Mouse (Mus musculus): ENCODE data around the gene Dnah8. TPM values are rescaled to one million over a fixed set of nuclear protein-coding genes. Genes with fewer than 3 reads are reported as not detected.

The Dnah8 gene
- total RNA-seq (2014; fragmentation: Nextera tagmentation) (49.4 and 90.6 TPM in 2 replicates), total RNA-seq (2017) (23.5 and 54.2 TPM in 2 replicates)

DNA sequence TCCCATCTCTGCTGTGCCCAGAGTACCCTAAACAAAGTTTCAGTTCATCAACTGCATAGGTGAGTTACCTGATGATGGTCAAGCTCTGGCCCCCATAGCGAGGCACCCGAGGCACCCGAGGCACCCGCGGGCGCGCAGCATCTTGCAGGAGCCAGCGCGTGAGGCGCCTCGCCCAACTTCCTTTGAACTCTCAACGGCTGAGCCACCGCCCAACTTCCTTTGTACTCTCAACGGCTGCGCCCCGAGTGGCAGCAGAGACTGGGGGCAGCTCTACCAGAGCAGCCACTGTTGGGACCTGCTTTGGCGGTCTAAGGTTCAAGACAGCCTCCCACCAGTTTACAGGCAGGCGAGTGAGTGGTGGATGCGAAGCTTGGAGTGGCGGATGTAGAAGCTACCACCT is at the start of gene Dnah8:
TSS of gene Dnah8 (plus strand) at position 223 of the 400 bp plus-strand sequence.
- peak; percentile 81 for ATAC-seq (replicated peaks; ENCODE audit: low FRiP score, low TSS enrichment, poor library complexity, severe bottlenecking)

DNA sequence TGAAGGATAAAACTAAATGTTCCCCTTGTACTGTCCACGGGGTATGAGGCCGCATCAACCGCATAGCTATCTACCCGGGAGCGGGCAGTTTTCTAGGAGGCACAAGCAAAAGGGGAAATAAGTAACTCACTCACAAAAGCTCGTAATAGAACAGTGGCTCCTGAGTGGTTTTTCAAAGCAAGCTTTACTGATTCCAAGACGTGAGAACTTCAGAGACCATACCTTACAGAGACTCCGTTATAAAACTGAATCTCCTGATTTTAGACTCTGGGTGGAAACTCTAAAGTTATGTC is 49.4 kb upstream of the Dnah8 start:
- no peak for ATAC-seq (replicated peaks; ENCODE audit: low FRiP score, low TSS enrichment, poor library complexity, severe bottlenecking)

DNA sequence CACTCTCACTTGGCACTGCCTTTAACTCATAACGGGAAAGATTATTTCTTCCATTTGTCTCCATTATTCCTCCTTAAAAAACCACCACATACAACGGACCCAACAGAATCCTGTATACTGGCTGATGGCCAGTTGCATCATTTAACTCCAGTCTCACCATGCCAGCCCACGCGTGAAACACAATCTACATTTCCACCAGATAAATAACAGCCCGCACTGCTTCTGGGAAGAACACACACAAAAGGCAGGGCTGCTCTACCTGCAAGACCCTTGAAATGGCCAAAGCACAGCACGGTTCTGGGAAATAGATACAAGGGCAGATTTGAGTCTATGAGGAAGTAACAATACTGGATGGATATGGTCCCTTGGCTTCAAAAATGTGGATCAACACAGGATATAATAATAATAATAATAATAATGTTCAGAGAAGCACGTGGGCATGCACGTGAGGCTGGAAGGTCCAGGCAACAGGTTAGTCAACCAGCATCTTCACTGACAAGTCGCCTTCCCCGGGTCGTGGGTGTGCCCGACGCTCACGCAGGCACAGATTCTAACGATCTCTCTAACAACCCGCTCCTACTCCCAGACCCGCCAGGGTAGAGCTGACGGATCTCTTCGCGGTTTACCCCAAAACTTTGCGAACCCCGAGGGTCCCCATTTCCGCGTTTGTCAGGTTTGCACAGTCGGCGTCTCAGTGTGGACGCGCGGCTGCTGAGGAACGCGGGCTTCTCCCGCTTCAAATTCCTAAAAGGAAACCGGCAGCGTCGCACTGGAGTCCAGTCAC is 48.8 kb upstream of the Dnah8 start:
- peak; percentile 48; the same call in 1 of the 2 replicates for ATAC-seq (replicated peaks; ENCODE audit: low FRiP score, low TSS enrichment, poor library complexity, severe bottlenecking)

DNA sequence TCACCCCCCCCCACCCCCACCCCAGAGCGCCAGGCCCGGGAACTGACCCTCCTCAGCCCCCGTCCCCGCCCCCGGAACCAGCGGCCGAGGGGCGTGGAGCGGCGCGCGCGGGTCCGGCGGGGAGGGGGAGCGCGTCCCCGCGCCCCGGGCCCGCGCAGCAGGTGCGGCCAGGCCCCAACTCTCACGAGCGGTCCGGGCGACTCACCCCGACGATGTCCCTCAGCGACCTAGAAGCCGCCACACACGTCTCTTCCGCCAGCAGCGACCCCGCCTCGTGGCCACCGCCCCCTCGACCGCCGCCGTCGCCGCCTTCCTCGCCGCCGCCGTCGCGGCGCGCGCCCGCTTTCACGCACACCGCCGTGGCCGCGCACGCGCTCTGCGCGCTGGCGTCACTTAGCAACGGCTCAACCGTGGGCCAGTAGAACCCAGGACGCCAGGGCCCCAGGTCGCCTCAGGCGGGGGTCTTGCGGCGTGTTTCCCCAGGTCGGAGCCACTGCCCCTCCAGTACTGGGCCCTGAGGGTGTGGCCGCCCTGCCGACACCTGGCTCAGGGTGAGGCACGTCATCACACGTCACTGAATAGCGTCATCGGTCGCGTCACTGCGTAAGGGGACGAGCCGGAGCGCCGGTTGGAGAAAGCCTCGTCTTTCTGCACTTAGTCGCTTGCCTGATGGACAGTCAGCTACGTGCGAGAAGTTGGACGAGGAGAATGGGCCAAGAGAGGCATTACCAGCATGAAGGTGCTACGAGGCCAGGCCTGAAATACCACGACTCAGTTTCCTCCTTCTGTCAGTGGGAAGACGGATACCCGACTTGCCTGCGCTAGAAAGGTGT is 48.0 kb upstream of the Dnah8 start, which contains the start of gene Btbd9:
TSS of gene Btbd9 (minus strand) at position 548 of the 833 bp plus-strand sequence.
- ATAC-seq (replicated peaks; ENCODE audit: low FRiP score, low TSS enrichment, poor library complexity, severe bottlenecking) = peak; percentile 96

DNA sequence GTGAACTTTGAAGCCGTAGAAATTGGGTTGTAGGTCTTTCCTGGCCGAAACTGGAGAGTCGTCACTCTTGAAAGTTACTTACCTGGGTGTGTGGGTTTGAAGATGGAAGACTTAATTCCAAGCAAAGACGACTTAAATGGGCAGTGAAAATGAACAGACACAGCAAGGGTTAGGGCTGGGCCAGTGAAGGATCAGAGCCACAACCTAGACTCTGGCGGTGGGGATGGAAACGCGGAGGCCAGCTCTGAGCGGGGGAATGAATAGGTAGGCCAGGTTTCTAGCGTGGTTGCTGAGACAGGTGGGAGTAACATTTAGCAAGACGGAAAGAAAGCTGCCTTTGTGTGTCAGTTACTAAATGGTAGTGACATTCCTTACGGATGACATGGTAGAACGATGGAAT is 47.2 kb upstream of the Dnah8 start:
- no peak for ATAC-seq (replicated peaks; ENCODE audit: low FRiP score, low TSS enrichment, poor library complexity, severe bottlenecking)

DNA sequence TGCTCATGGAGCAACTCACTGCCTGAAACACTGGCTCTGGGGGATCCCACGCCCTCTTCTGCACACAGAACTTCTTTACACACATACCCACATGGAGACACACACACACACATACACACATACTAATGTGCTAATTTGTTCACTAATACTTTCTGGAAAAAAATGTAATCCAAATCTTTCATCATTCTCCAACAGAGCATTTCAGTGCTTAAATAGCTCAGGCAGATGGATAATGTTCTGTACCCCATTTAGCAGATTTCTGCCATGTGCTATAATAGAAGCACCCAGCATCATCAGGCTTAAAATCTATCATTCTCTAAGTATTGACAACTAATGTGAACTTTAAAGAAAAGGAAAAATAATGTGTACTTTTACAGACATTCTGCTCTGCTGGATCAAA is 43.4 kb upstream of the Dnah8 start:
- ATAC-seq (replicated peaks; ENCODE audit: low FRiP score, low TSS enrichment, poor library complexity, severe bottlenecking) = no peak

DNA sequence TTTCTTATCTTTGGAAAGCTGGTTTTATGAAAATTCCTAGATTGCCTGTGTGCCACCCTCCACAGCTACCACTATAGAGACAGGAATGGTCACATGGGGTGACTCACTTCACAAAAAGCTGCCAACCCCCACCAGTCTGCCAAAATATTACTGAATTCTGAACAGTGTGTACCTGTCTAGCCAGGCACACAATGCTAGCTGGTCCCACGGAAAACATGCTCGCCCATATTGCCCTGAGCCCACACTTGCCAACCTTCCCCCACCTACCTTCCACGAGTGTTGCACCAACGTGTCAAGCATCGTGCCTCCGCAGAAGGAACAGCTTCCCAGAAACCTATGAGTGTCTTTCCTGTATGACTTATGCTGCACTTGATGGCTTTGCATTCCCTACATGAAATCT is 43.0 kb upstream of the Dnah8 start:
- no peak for ATAC-seq (replicated peaks; ENCODE audit: low FRiP score, low TSS enrichment, poor library complexity, severe bottlenecking)

DNA sequence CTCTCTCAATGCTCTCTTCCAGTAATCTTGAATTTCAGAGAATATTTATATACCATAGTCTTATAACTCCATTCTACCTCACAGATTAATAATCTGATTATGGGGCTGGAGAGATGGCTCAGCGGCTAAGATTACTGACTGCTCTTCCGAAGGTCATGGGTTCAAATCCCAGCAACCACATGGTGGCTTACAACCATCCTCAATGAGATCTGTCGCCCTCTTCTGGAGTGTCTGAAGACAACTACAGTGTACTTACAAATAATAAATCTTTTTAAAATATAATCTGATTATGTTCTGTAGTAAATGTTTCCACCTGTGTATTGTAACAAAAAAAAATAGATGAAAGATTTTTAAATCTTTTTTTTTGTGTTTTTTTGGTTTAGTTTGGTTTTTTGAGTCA is 41.8 kb upstream of the Dnah8 start:
- ATAC-seq (replicated peaks; ENCODE audit: low FRiP score, low TSS enrichment, poor library complexity, severe bottlenecking) = no peak

DNA sequence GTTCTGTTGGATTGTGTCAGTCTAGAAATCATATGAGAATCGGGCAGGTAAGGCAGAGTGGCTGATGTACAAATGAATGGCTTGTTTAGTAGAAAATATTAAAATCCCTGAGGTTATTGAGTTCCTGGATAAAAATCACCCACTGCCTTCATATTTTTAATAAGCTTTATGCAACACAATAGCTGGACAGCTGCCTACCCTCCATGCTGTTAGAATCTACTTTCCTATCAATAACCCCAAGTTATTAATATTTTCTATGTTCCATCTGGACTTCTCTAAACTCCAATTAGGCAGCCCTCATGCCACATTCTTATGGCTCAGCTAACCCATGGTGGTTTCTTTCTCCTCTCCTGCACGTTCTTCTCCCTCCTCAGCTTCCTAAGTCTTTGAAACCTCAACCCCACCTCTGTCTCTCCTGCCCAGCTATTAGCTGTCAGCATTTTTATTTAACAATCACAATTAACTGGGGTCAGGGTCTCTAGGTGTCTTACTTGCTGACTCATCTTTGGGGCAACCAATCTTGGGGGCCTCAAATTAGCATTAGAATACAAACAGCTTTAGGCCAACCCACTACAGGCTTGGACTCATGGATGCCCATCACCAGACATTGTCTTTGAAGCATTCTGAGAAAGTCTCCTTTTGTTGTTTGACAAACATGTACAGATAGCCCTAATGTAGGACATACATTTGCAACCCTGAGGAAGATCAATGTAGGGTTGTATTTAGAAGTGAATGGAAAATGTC is 40.7 kb upstream of the Dnah8 start:
- no peak for ATAC-seq (replicated peaks; ENCODE audit: low FRiP score, low TSS enrichment, poor library complexity, severe bottlenecking)

DNA sequence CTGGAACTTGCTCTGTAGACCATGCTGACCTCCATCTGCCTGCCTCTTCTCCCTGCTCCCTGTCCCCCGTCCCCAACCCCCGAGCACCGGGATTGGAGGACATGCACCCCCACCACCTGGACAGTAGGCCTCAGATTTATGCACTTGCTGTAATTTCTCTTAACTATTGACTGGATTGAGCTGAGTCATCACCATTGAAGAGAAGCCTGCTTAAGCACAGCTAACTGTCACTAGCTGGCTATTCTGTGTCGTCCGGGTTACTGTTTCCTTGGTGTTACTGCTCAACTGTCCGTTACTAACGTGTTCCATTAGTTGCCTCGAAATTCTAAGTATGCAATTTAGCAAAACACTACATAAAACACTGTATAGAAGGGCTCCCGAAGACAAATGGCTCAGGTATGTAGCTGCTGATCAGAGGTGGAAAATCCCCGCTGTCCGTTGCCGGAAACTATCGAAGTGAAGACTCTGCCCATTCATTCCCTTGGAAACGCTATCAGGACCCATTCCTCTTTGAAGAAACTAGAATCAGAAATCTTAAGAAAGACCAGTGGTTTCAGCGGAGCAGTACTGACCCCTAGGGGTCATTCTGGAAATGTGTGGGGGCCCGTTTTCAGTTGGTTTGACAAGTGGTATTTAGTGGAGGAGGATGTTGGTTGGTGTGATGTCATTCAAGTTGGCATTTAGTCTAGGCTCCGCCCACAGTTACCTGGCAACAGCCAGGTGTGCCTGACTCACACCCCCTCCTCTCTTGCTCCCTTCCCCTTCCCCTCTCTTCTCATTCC is 33.5 kb upstream of the Dnah8 start:
- peak; percentile 74 for ATAC-seq (replicated peaks; ENCODE audit: low FRiP score, low TSS enrichment, poor library complexity, severe bottlenecking)

DNA sequence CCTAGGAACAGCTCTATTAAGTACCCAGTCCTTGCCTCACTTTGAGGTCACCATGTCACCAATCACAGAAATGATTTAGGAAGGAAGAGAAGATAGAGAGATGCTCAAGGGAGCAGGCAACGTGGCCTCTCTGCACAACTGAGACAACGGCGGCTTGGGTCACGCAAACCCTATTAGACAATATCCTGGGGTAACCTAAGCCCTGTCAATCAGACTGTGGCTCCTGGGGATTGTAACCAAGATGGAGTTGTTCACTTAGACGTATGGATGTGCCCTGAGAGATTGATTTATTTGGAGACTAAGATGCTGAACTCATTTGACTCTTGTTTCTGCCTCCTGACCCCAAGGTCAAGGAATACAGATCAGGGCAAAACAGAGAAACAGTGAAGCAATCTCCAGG is 29.7 kb upstream of the Dnah8 start:
- ATAC-seq (replicated peaks; ENCODE audit: low FRiP score, low TSS enrichment, poor library complexity, severe bottlenecking) = no peak

DNA sequence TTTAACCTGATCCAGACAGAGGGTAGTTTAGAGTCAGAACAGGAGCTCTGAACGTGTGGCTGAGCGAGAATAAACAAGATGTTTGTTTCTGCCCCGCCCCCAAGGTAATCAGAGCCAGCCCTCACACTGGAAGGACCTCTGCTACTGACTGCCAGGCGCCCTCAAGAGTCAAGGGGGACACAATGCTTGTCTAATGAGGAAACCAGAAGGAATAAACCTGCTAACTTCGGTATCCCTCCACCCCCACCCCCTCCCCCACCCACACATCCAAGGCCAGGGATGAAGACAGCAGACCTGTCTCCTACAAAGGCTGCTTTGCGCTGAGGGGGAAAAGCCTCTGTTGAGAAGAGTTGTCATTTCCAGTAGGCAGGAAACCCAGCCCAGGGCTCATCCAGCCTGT is 29.3 kb upstream of the Dnah8 start:
- ATAC-seq (replicated peaks; ENCODE audit: low FRiP score, low TSS enrichment, poor library complexity, severe bottlenecking) = no peak

DNA sequence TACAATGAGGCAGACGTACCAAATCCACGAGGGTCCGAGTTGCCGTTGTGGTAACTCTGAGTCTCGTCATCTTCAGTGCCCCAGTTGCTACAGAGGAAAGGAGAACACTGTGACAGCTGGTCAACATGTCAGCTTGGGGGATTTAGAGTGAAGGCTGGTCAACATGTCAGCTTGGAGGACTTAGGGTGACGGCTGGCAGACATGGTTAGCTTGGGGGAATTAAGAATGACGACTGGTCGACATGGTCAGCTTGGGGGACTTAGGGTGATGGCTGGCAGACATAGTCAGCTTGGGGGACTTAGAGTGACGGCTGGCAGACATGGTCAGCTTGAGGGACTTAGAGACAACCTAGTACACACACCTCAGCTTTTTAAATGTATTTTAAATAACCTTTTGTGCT is 26.4 kb upstream of the Dnah8 start:
- no peak for ATAC-seq (replicated peaks; ENCODE audit: low FRiP score, low TSS enrichment, poor library complexity, severe bottlenecking)

DNA sequence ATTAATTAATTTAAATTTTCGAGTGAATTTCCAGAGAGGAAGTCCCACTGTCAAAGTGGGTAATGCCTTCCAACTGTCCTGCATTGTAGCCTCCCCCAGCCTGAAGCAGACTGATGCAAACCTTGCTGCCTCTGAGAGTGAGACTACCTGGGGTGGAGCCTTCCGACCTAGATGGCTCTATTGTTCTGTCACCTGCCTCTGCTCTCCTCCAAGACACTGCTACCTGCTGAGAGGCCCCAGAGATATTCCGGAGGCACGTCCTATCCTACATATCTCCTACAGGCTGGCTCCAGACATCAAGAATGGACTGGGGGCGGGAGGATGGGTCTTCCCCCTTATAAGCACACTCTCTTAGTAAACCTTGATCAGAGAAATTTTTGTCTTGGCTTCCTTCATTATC is 25.9 kb upstream of the Dnah8 start:
- no peak for ATAC-seq (replicated peaks; ENCODE audit: low FRiP score, low TSS enrichment, poor library complexity, severe bottlenecking)

DNA sequence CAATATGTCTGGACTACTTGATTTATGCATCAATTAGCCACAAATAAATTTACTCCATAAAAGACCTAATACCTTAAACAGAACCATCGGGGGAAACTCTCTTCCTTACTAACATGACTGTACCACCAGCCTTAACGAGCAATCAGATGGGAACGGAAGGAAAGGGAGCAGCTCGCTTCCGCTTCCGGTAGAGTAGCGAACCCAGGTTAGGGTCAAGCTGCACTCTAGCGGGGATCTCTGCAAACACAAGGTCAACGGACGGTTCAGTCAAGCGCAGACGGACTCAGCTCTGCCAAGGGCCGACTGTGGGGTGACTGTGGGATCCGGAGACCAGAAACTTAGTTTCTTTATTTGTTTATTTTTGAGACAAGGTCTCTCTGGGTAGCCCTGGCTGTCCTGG is 22.0 kb upstream of the Dnah8 start:
- no peak for ATAC-seq (replicated peaks; ENCODE audit: low FRiP score, low TSS enrichment, poor library complexity, severe bottlenecking)

DNA sequence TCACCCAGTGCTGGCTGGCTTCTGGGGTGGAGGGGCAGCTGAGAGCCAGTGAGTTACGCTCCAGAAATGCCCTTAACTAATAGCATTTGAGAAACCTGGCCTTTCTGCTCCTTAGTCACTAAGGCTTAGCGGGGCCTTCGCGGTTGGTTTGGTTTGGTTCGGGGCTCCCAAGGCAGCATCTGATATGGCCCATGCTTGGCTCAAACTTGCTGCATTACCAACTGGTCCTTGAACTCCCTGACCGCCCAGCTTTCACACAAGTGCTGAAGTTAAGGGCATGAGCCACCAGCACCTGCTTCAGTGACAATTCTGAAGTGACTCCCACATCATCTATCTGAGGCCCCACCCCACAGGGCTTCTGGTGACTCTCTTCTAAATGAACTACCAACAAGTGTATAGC is 19.9 kb upstream of the Dnah8 start:
- no peak for ATAC-seq (replicated peaks; ENCODE audit: low FRiP score, low TSS enrichment, poor library complexity, severe bottlenecking)

DNA sequence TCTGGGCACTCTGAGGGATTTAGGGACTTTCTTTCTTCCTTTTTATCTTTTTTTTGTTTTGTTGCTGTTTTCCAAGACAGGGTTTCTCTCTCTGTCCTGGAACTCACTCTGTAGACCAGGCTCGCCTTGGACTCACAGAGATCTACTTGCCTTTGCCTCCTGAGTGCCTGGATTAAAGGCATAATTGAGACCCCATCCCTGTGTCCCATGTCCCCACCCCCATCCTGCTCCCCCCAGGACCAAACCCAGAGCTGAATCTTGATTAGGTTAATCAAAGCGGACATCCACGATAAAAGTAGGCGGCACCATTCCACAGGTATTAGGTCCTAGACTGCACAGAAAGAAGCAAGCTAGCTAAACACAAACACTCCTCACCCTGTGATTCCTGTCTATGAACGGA is 19.2 kb upstream of the Dnah8 start:
- ATAC-seq (replicated peaks; ENCODE audit: low FRiP score, low TSS enrichment, poor library complexity, severe bottlenecking) = no peak

DNA sequence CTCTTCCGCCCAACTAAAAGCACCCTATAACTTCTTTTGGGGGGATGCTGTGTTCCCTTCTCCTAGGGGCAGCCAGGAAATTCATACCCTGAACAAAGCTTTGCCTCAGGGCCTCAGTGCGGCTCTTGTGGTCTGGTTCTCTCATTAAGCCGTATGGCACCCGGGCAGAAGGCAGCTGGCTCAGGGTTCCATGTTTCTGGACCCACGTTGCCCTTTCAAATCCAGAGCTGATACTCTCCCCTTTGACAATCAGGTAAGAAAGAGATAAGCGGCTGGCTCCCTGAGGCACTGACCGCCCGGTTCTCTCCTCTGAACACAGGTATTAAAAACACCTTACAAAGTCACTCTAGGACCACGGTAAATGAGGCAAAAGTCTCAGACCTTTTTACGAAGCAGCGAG is 17.9 kb upstream of the Dnah8 start:
- ATAC-seq (replicated peaks; ENCODE audit: low FRiP score, low TSS enrichment, poor library complexity, severe bottlenecking) = no peak

DNA sequence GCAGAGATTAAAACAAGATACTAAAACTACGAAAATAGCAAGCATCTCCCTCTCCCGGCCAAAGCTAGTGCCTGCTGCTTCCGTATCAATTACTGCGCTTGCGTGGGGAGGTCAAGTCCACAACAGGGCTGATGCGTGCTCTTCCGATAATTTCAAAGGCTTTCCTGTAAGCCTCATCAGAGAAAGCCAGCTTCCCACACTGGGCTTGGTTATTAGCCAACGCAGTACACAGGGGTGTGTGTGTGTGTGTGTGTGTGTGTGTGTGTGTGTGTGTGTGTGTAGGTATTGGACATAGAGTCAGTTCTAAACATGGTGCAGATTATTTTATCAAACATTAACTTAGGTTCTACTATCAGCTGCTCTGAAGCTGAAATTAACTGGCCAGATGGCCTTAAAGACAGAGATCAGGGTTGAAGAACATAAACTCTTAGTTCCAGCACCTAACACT is 17.5 kb upstream of the Dnah8 start:
- ATAC-seq (replicated peaks; ENCODE audit: low FRiP score, low TSS enrichment, poor library complexity, severe bottlenecking) = no peak
